Mouse (Mus musculus) heart, postnatal 0 days (tissue): ENCODE measurements around the gene Rnf5. TPM values are rescaled to one million over a fixed set of nuclear protein-coding genes. Genes with fewer than 3 reads are reported as not detected.

ENCODE experiments used
- ATAC-seq: fragments of 200-750 bp; cut with Nextera tagmentation; 2 replicates; pipeline ENCODE4 v1.8.0; 2017; ENCODE audit warnings: low read depth, moderate number of reproducible peaks, moderate library complexity; ENCODE audit not compliant: insufficient read depth
- DNase-seq: peaks from one replicate; pipeline ENCODE4 v3.0.0-alpha.2; 2016; ENCODE audit warnings: low spot score
- H3K27ac ChIP-seq: fragments of 300-500 bp; sonication (generic); 2 replicates; pipeline ENCODE4 v1.5.1; 2014; ENCODE audit warnings: low read depth, mild to moderate bottlenecking
- H3K27me3 ChIP-seq: fragments of 300-500 bp; sonication (generic); 2 replicates; pipeline ENCODE4 v1.6.1; 2014; ENCODE audit warnings: low read length, mixed read lengths; ENCODE audit not compliant: control insufficient read depth, insufficient read depth
- H3K36me3 ChIP-seq: fragments of 300-500 bp; sonication (generic); replicated peaks from 2 replicates; pipeline ENCODE4 v1.6.1; 2014; ENCODE audit warnings: low read length, mixed read lengths; ENCODE audit not compliant: control insufficient read depth, insufficient read depth
- H3K4me1 ChIP-seq: fragments of 300-500 bp; sonication (generic); 2 replicates; pipeline ENCODE4 v1.6.1; 2014; ENCODE audit warnings: antibody characterized with exemption; ENCODE audit not compliant: control insufficient read depth, insufficient read depth
- H3K4me2 ChIP-seq: fragments of 300-500 bp; sonication (generic); 2 replicates; pipeline ENCODE4 v1.6.1; 2014; ENCODE audit warnings: low read depth, mild to moderate bottlenecking, low read length, moderate library complexity
- H3K4me3 ChIP-seq: fragments of 300-500 bp; sonication (generic); 2 replicates; pipeline ENCODE4 v1.5.1; 2014; ENCODE audit warnings: low read depth, low read length
- H3K9ac ChIP-seq: fragments of 300-500 bp; sonication (generic); replicated peaks from 2 replicates; pipeline ENCODE4 v1.6.1; 2014; ENCODE audit warnings: low read depth, low read length, mixed read lengths
- H3K9me3 ChIP-seq: fragments of 300-500 bp; sonication (generic); replicated peaks from 2 replicates; pipeline ENCODE4 v1.6.1; 2016; ENCODE audit warnings: low read length; ENCODE audit not compliant: control insufficient read depth
- CTCF ChIP-seq: IDR thresholded peaks from 2 replicates; pipeline ENCODE4 v1.5.1; 2016; ENCODE audit warnings: antibody characterized with exemption, control low read depth, low read depth
- EP300 ChIP-seq: IDR thresholded peaks from 2 replicates; pipeline ENCODE4 v1.6.1; 2016; ENCODE audit warnings: antibody characterized with exemption, low read depth
- WGBS: fragments of 180-500 bp; shearing (Covaris S2); extraction: QIAGEN DNeasy Blood & Tissue Kit; methylation state at CpG from one replicate; pipeline ENCODE4 v1.1.7; 2014; 5-methylcytosine and 5-hydroxymethylcytosine counted together
- polyA plus RNA-seq: library from polyadenylated mRNA; unstranded; fragments of >200 nt; fragmentation: Nextera tagmentation; extraction: Ambion mirVana; gene quantifications from 2 replicates; pipeline ENCODE4 v1.2.1, GENCODE M21; 2015
- total RNA-seq: library from RNA; depleted of rRNA; stranded (reverse); fragments of >200 nt; gene quantifications from 2 replicates; pipeline ENCODE4 v1.2.3, GENCODE M21; 2014; ENCODE audit warnings: low replicate concordance; rRNA removed

The Rnf5 gene
- total and polyA plus RNA-seq, 2 experiments from 2014 or later, result 42.5 to 79.9 TPM

- no peaks in the 10 kb centered on the region for H3K4me1 ChIP-seq
- H3K4me3 ChIP-seq, result no peak overlapping the region
- no peak overlapping the region for H3K9ac ChIP-seq
- no peaks in the 10 kb centered on the region for H3K9me3 ChIP-seq
- no peaks in the 10 kb centered on the region for H3K36me3 ChIP-seq
- 70% methylated on average over 11 of the region's 11 CpGs for WGBS
- no peaks in the 10 kb centered on the region for H3K27me3 ChIP-seq
- no peak for DNase-seq
- H3K4me2 ChIP-seq, result no peak overlapping the region
- H3K27ac ChIP-seq, result 0 out of 2 replicates have a peak overlapping the region, but pooled peaks have one; percentile 15
- TF ChIP-seq EP300, result no peak
- no peak for TF ChIP-seq CTCF
- ATAC-seq, result no peak
Measured at GRCm38 (mm10) chr17:34557411-34557810, 46.1 kb downstream of the Rnf5 start.

- no peaks in the 10 kb centered on the region for H3K4me1 ChIP-seq
- no peaks in the 10 kb centered on the region for H3K27me3 ChIP-seq
- no peak overlapping the region for H3K27ac ChIP-seq
- H3K4me3 ChIP-seq, result no peak overlapping the region
- ATAC-seq, result no peak
- DNase-seq, result no peak
- H3K9ac ChIP-seq, result no peak overlapping the region
- WGBS, result 65% methylated on average over 8 of the region's 8 CpGs
- H3K36me3 ChIP-seq, result no peaks in the 10 kb centered on the region
- H3K9me3 ChIP-seq, result no peaks in the 10 kb centered on the region
- TF ChIP-seq CTCF (no peak), EP300 (no peak)
- no peak overlapping the region for H3K4me2 ChIP-seq
Measured at GRCm38 (mm10) chr17:34556406-34556805, 47.1 kb downstream of the Rnf5 start.

DNA sequence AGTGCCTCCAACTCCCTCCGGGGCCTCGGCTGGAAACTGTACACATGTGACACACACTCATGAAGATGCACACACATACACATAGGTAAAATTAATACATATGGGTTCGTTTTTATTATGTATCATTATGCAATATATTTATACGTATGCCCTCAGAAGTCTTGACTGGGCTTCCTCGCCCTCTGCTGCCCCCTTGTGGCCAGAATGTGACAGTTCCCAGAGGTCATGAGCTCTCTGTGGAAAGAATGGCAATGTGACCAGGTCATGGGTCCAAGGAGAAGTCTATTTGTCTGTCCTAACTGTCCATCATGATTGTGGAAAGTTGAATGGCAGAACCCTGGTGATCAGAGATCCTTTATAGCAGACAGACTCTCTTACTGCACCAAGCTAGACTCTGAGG, 48.0 kb downstream of the Rnf5 start:
- no peak for TF ChIP-seq EP300
- TF ChIP-seq CTCF, result peak; percentile 96
- WGBS, result 17% methylated on average over 5 of the region's 5 CpGs
- no peaks in the 10 kb centered on the region for H3K36me3 ChIP-seq
- H3K4me2 ChIP-seq, result no peak overlapping the region
- H3K27ac ChIP-seq, result no peak overlapping the region
- H3K4me3 ChIP-seq, result no peak overlapping the region
- ATAC-seq (no peak), DNase-seq (peak; percentile 54)
- no peaks in the 10 kb centered on the region for H3K4me1 ChIP-seq
- H3K27me3 ChIP-seq, result no peaks in the 10 kb centered on the region
- H3K9me3 ChIP-seq, result no peaks in the 10 kb centered on the region
- no peak overlapping the region for H3K9ac ChIP-seq

Other genes with a start within 250 kb of the Rnf5 start
- not detected in 2 replicates for gene Btnl2, start 248.9 kb downstream of the Rnf5 start, total RNA-seq
- not detected in 2 replicates for gene Btnl2, start 248.9 kb downstream of the Rnf5 start, polyA plus RNA-seq
- not detected in 2 replicates for gene Btnl1, start 226.6 kb downstream of the Rnf5 start, total RNA-seq
- not detected in 2 replicates for gene Btnl1, start 226.6 kb downstream of the Rnf5 start, polyA plus RNA-seq
- not detected in 2 replicates for gene BC051142, start 204.9 kb downstream of the Rnf5 start, total RNA-seq
- gene BC051142, start 204.9 kb downstream of the Rnf5 start, polyA plus RNA-seq, result 0.41 and 0.62 TPM in 2 replicates
- not detected in 2 replicates for gene Btnl4, start 126.4 kb downstream of the Rnf5 start, total RNA-seq
- gene Btnl4, start 126.4 kb downstream of the Rnf5 start, polyA plus RNA-seq, result not detected in 2 replicates
- not detected in 2 replicates for gene Btnl6, start 86.3 kb downstream of the Rnf5 start, total RNA-seq
- gene Btnl6, start 86.3 kb downstream of the Rnf5 start, polyA plus RNA-seq, result not detected in 2 replicates
- 40.7 and 43.2 TPM in 2 replicates for gene Notch4, start 39.4 kb downstream of the Rnf5 start, total RNA-seq
- gene Notch4, start 39.4 kb downstream of the Rnf5 start, polyA plus RNA-seq, result 6.3 and 6.8 TPM in 2 replicates
- gene Gpsm3, start 13.9 kb downstream of the Rnf5 start, total RNA-seq, result 0.53 and 3.1 TPM in 2 replicates
- 5.9 and 6.0 TPM in 2 replicates for gene Gpsm3, start 13.9 kb downstream of the Rnf5 start, polyA plus RNA-seq
- gene Pbx2, start 12.4 kb downstream of the Rnf5 start, total RNA-seq, result 42.6 and 59.1 TPM in 2 replicates
- 3.3 and 4.4 TPM in 2 replicates for gene Pbx2, start 12.4 kb downstream of the Rnf5 start, polyA plus RNA-seq
- gene Ager, start 5.8 kb downstream of the Rnf5 start, total RNA-seq, result 2.7 and 5.8 TPM in 2 replicates
- 0.85 and 1.9 TPM in 2 replicates for gene Ager, start 5.8 kb downstream of the Rnf5 start, polyA plus RNA-seq
- gene Agpat1, start 572 bp upstream of the Rnf5 start, total RNA-seq, result 112 and 120 TPM in 2 replicates
- 39.1 and 39.6 TPM in 2 replicates for gene Agpat1, start 572 bp upstream of the Rnf5 start, polyA plus RNA-seq
- 0.15 and 0.93 TPM in 2 replicates for gene Egfl8, start 12.3 kb upstream of the Rnf5 start, total RNA-seq
- gene Egfl8, start 12.3 kb upstream of the Rnf5 start, polyA plus RNA-seq, result 0.97 and 1.3 TPM in 2 replicates
- gene Ppt2, start 24.8 kb upstream of the Rnf5 start, total RNA-seq, result 35.7 and 37.4 TPM in 2 replicates
- gene Ppt2, start 24.8 kb upstream of the Rnf5 start, polyA plus RNA-seq, result 24.0 and 25.7 TPM in 2 replicates
- gene Prrt1, start 25.8 kb upstream of the Rnf5 start, total RNA-seq, result 0.35 TPM in 1 of 2 replicates, not detected in the other
- 0.16 and 0.19 TPM in 2 replicates for gene Prrt1, start 25.8 kb upstream of the Rnf5 start, polyA plus RNA-seq
- gene Fkbpl, start 41.1 kb upstream of the Rnf5 start, total RNA-seq, result 2.6 and 7.1 TPM in 2 replicates
- gene Fkbpl, start 41.1 kb upstream of the Rnf5 start, polyA plus RNA-seq, result 12.3 and 13.4 TPM in 2 replicates
- 15.8 and 16.6 TPM in 2 replicates for gene Atf6b, start 43.5 kb upstream of the Rnf5 start, total RNA-seq
- gene Atf6b, start 43.5 kb upstream of the Rnf5 start, polyA plus RNA-seq, result 22.5 and 24.3 TPM in 2 replicates
- 24.5 and 26.8 TPM in 2 replicates for gene Tnxb, start 66.8 kb upstream of the Rnf5 start, total RNA-seq
- gene Tnxb, start 66.8 kb upstream of the Rnf5 start, polyA plus RNA-seq, result 1.8 and 2.0 TPM in 2 replicates
- 0.80 and 0.85 TPM in 2 replicates for gene C4b, start 140.2 kb upstream of the Rnf5 start, total RNA-seq
- gene C4b, start 140.2 kb upstream of the Rnf5 start, polyA plus RNA-seq, result 0.88 and 0.93 TPM in 2 replicates
- not detected in 2 replicates for gene Cyp21a1, start 200.9 kb upstream of the Rnf5 start, total RNA-seq
- gene Cyp21a1, start 200.9 kb upstream of the Rnf5 start, polyA plus RNA-seq, result not detected in 2 replicates
- 2.6 and 9.2 TPM in 2 replicates for gene Stk19, start 233.3 kb upstream of the Rnf5 start, total RNA-seq
- gene Stk19, start 233.3 kb upstream of the Rnf5 start, polyA plus RNA-seq, result 20.5 and 20.7 TPM in 2 replicates
- 19.2 and 22.3 TPM in 2 replicates for gene Dxo, start 233.3 kb upstream of the Rnf5 start, total RNA-seq
- gene Dxo, start 233.3 kb upstream of the Rnf5 start, polyA plus RNA-seq, result 23.0 and 24.3 TPM in 2 replicates
- gene Skiv2l, start 246.5 kb upstream of the Rnf5 start, total RNA-seq, result 40.3 and 62.1 TPM in 2 replicates
- gene Skiv2l, start 246.5 kb upstream of the Rnf5 start, polyA plus RNA-seq, result 15.9 and 18.7 TPM in 2 replicates
- 22.9 and 39.8 TPM in 2 replicates for gene Nelfe, start 246.7 kb upstream of the Rnf5 start, total RNA-seq
- gene Nelfe, start 246.7 kb upstream of the Rnf5 start, polyA plus RNA-seq, result 36.3 and 39.9 TPM in 2 replicates